Mouse (Mus musculus) C2C12 (cell line): ENCODE results near the gene Lrrc75a. TPM values are rescaled to one million over a fixed set of nuclear protein-coding genes. Genes with fewer than 3 reads are reported as not detected.

Experiments used
- H3K27me3 ChIP-seq: one replicate; pipeline ENCODE4 v1.6.1; 2011; ENCODE audit not compliant: control insufficient read depth, insufficient read depth, insufficient read length
- H3K36me3 ChIP-seq: one replicate; pipeline ENCODE4 v1.6.1; 2011; ENCODE audit not compliant: control insufficient read depth, insufficient read depth
- H3K4me3 ChIP-seq: one replicate; pipeline ENCODE4 v1.5.1; 2011; ENCODE audit warnings: mild to moderate bottlenecking, control low read depth; ENCODE audit not compliant: poor library complexity, insufficient read depth, severe bottlenecking
- H3K79me2 ChIP-seq: one replicate; pipeline ENCODE4 v1.6.1; 2011; ENCODE audit not compliant: control insufficient read depth, insufficient read depth
- H3K79me3 ChIP-seq: one replicate; pipeline ENCODE4 v1.6.1; 2011; ENCODE audit warnings: low read depth, control low read depth
- H3ac ChIP-seq: one replicate; pipeline ENCODE3; 2011; ENCODE audit warnings: low read depth; ENCODE audit not compliant: control insufficient read depth, insufficient read length
- CEBPB ChIP-seq: IDR thresholded peaks from one replicate; pipeline ENCODE4 v1.6.1; 2011; ENCODE audit warnings: low read depth, mild to moderate bottlenecking, control low read depth, moderate library complexity
- CTCF ChIP-seq: IDR thresholded peaks from one replicate; pipeline ENCODE4 v1.5.1; 2011; ENCODE audit not compliant: control insufficient read depth, insufficient read depth, insufficient read length
- FOSL1 ChIP-seq: IDR thresholded peaks from one replicate; pipeline ENCODE4 v1.8.0; 2011; ENCODE audit warnings: mild to moderate bottlenecking, low read length; ENCODE audit not compliant: poor library complexity, insufficient read depth, severe bottlenecking
- MAX ChIP-seq: IDR thresholded peaks from one replicate; pipeline ENCODE4 v1.6.1; 2011; ENCODE audit warnings: mild to moderate bottlenecking, control low read depth
- MYOD1 ChIP-seq: IDR thresholded peaks from one replicate; pipeline ENCODE4 v1.6.1; 2011; ENCODE audit warnings: low read depth; ENCODE audit not compliant: control insufficient read depth, insufficient read length
- MYOG ChIP-seq: IDR thresholded peaks from one replicate; pipeline ENCODE4 v1.6.1; 2011; ENCODE audit not compliant: control insufficient read depth, insufficient read length; ENCODE audit errors: extremely low read depth
- USF1 ChIP-seq: IDR thresholded peaks from one replicate; pipeline ENCODE4 v1.6.1; 2011; ENCODE audit warnings: low read depth, mild to moderate bottlenecking, control low read depth, moderate library complexity
- polyA plus RNA-seq: library from polyadenylated mRNA; unstranded; fragments of >200 nt; fragmentation: generic; extraction: Trizol; gene quantifications from one replicate; pipeline ENCODE4 v1.2.1, GENCODE M21; 2012; ENCODE audit warnings: missing spikeins

The Lrrc75a gene
- polyA plus RNA-seq, 1 experiment = 12.5 TPM

DNA sequence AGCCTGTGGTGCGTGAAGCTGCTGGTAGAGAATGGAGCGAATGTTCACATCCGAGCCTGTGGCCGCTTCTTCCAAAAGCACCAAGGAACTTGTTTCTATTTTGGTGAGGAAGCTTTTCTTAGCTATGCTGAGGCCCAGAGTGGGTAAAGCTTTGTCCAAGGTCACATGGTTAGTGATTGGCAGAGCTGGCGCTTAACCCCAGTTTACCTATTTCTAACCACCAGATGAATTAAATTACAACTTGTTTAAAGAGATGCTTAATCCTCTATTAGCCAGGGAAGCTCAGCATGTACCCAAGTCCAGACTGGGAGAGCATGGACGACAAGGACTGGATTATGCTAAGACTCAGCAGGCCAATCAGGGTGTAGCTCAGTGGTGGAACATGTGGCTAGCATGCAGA, 65.3 kb downstream of the Lrrc75a start:
- H3K27me3 ChIP-seq = no peaks in the 10 kb centered on the region
- TF ChIP-seq CEBPB (no peak), MYOG (no peak), USF1 (no peak), CTCF (no peak), FOSL1 (no peak), MYOD1 (no peak), MAX (no peak)
- H3K36me3 ChIP-seq = no peaks in the 10 kb centered on the region

GRCm38 (mm10) chr11:62576530-62577152, 71.7 kb downstream of the Lrrc75a start:
- Histone ChIP-seq H3K27me3 (no peaks in the 10 kb centered on the region), H3K4me3 (peak overlapping the region; percentile 21), H3ac (no peak overlapping the region), H3K79me3 (no peaks in the 10 kb centered on the region), H3K36me3 (no peaks in the 10 kb centered on the region), H3K79me2 (no peaks in the 10 kb centered on the region)
- TF ChIP-seq USF1 (peak; percentile 68), CEBPB (no peak)

More for the DNA sequence above, 65.3 kb downstream of the Lrrc75a start:
- Histone ChIP-seq H3K79me3 (no peaks in the 10 kb centered on the region), H3K4me3 (no peak overlapping the region), H3K79me2 (no peaks in the 10 kb centered on the region), H3ac (no peak overlapping the region)

- TF ChIP-seq CEBPB (no peak), MYOD1 (peak; percentile 45), MAX (peak; percentile 38)
- Histone ChIP-seq H3K27me3 (no peaks in the 10 kb centered on the region), H3K79me2 (no peaks in the 10 kb centered on the region), H3K4me3 (peak overlapping the region; percentile 21), H3K36me3 (no peaks in the 10 kb centered on the region), H3ac (peak overlapping the region; percentile 13), H3K79me3 (no peaks in the 10 kb centered on the region)
These were observed 72.5 kb downstream of the Lrrc75a start for GRCm38 (mm10) chr11:62575659-62576438.

- no peaks in the 10 kb centered on the region for H3K36me3 ChIP-seq
- peak; percentile 70 for TF ChIP-seq CTCF
- TF ChIP-seq USF1 = no peak
- peak overlapping the region; percentile 21 for H3K4me3 ChIP-seq
- H3K79me2 ChIP-seq = no peaks in the 10 kb centered on the region
- H3ac ChIP-seq = peak overlapping the region; percentile 13
- no peaks in the 10 kb centered on the region for H3K79me3 ChIP-seq
- no peaks in the 10 kb centered on the region for H3K27me3 ChIP-seq
These were observed 73.0 kb downstream of the Lrrc75a start for GRCm38 (mm10) chr11:62575297-62575658.

DNA sequence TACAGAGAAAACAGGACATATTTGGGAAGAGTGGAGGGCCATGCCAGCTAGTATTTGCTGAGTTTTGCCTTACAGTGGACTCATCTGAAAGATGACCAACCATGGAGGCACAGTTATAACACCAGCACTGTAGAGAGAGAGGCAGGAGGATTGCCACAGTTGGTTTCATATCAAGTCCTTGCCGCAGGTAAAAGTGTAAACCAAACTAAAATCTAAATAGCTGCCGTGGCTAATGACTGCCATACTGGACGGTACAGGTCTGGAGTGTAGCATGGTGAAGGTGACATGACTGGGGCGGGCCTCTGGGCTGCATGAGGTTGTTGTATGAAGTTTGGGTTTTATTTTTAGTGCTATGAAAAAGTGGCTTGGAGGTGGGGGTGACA, 73.6 kb downstream of the Lrrc75a start:
- no peak overlapping the region for H3ac ChIP-seq
- H3K79me2 ChIP-seq = no peaks in the 10 kb centered on the region
- H3K4me3 ChIP-seq = no peak overlapping the region
- no peaks in the 10 kb centered on the region for H3K27me3 ChIP-seq
- H3K36me3 ChIP-seq = no peaks in the 10 kb centered on the region
- no peaks in the 10 kb centered on the region for H3K79me3 ChIP-seq
- TF ChIP-seq MAX (no peak), CTCF (no peak), MYOG (no peak), USF1 (no peak), MYOD1 (no peak), FOSL1 (no peak)

DNA sequence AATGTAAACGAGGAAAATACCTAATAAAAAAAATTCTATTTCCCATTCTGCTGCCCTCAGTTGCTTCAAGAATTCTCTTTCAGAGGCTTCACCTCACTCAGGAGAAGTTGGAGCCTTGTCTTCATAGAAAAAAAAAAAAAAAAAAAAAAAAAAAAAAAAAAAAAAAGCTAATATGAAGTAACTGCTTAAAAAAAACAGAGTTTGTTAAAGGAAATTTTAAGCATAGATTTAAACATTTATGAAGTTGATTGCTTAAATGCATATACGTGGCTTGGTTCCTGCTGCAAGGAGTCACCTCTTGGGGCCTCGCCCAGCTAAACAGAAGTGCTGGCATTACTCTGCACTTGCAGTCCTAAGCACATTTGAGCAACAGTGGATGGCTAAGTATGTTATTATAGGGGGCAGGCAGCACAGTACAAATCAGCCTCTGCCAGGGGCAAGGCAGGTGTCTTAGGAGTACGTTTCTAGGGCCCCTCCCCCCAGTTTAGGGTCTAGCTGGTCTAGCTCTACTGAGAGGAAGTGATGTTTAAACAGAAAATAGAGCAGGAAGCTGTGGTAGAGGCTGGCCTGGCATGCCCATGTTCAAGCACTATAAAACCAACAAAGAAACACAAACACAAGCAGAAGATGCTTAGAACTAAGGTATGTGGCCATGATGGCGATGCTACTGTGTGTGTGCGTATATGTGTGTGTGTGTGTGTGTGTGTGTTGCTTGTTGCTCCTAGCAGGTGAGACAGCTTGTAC, 74.2 kb downstream of the Lrrc75a start, which contains the start of gene Trpv2:
TSS of gene Trpv2 (plus strand) at position 528 of the 744 bp plus-strand sequence.
- H3K4me3 ChIP-seq = no peak within 1 kb of the TSS
- no peaks in the 10 kb centered on the region for H3K27me3 ChIP-seq
- H3K79me3 ChIP-seq = no peaks in the 10 kb centered on the region
- TF ChIP-seq MYOD1 (no peak), CTCF (no peak), MAX (no peak), MYOG (no peak), CEBPB (no peak), FOSL1 (no peak), USF1 (no peak)
- H3K79me2 ChIP-seq = no peaks in the 10 kb centered on the region
- no peaks in the 10 kb centered on the region for H3K36me3 ChIP-seq
- H3ac ChIP-seq = no peak within 1 kb of the TSS
